ENCODE assay signal across 8 mouse cellular contexts in the genomic region with DNA sequence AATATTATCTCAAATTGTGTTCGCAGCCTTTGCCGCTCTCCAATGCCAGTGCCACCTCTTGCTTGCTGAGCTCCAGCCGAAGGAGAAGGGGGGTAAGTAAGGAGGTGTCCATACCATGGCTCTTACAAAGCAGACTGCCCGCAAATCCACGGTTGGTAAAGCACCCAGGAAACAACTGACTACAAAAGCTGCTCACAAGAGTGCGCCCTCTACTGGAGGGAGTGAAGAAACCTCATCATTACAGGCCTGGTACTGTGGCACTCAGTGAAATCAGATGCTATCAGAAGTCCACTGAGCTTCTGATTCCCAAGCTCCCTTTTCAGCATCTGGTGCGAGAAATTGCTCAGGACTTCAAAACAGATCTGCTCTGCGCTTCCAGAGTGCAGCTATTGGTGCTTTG. TPM values are rescaled to one million over a fixed set of nuclear protein-coding genes. Genes with fewer than 3 reads are reported as not detected.
DNase-seq lines count a peak whose midpoint lies in the region; ATAC-seq lines count a peak whose summit lies in the region.

No protein-coding gene starts in this region.

- peak; percentile 84 for DNase-seq in CD4-positive, CD25-positive, alpha-beta regulatory T cell, adult 2 months (ENCODE audit: low read depth, low spot score)
- DNase-seq in CD8-positive naive resting alpha-beta T cell, adult 2 months (ENCODE audit: low read depth in 2 of 2, low spot score in 2 of 2) = peak; percentile 55 to 70
- peak; percentile 61 for DNase-seq in c-Kit-negative CD71-positive TER-119-positive erythroid progenitor cells, embryonic 14.5 days (ENCODE audit: low read depth, low spot score)
- peak; percentile 43 for DNase-seq in gastrocnemius, postnatal 10 days
- peak; percentile 36 to 64 for DNase-seq in layer of hippocampus, postnatal 10 days (ENCODE audit: low spot score in 2 of 2)
- peak; percentile 65 for DNase-seq in mesoderm, embryonic 11.5 days (ENCODE audit: low read depth, low spot score)
- DNase-seq in testis, postnatal 10 days (ENCODE audit: low spot score) = peak; percentile 60

- no peak for ATAC-seq in CD4-positive, CD25-positive, alpha-beta regulatory T cell, adult 4 months

RNA-seq across cellular contexts. Expression of a gene that starts 15.3 kb away (rescaled TPM):
- 1 to 10 TPM; 3.4 to 4.0 TPM for polyA plus RNA-seq in CD4-positive, CD25-positive, alpha-beta regulatory T cell, adult 4 months (2017; shearing (Covaris generic))
- 10 to 100 TPM; 50.1 to 59.8 TPM for total RNA-seq in gastrocnemius, postnatal 10 days (2021)
- total RNA-seq in layer of hippocampus, postnatal 10 days (2021) = 100 to 1,000 TPM; 110 to 133 TPM

RNA-seq across cellular contexts. Expression of a gene that starts 58.7 kb away (rescaled TPM):
- 10 to 100 TPM in 1 of 2 experiments, 1 to 10 TPM in 1; 7.4 to 19.6 TPM for polyA plus RNA-seq in CD4-positive, CD25-positive, alpha-beta regulatory T cell, adult 4 months (2017; shearing (Covaris generic))
- total RNA-seq in gastrocnemius, postnatal 10 days (2021) = 10 to 100 TPM; 14.4 to 15.2 TPM
- total RNA-seq in layer of hippocampus, postnatal 10 days (2021) = 10 to 100 TPM; 20.2 to 20.8 TPM
